ENCODE assay signal across 1 mouse cellular context in genomic region chr15:101983949-101984601, GRCm38 (mm10).
TF ChIP-seq lines count a peak whose summit lies in the region.

No protein-coding gene starts in this region.

TF ChIP-seq in MEL, 35 proteins besides CTCF, POLR2A, EP300 and RAD21 (continued from another document):
- TF ChIP-seq MYC (IDR thresholded peaks at IDR 0.05; ENCODE audit: low read depth, low read length) (peak; percentile 100), KAT2A (conservative IDR thresholded peaks at IDR 0.05; ENCODE audit: low read depth, low read length) (peak; percentile 44; the same call in 1 of the 2 replicates), ZKSCAN1 (IDR thresholded peaks at IDR 0.05; ENCODE audit: low read depth, low read length) (no peak), MAX (IDR thresholded peaks at IDR 0.05; ENCODE audit: low read length) (peak; percentile 99), POLR2AphosphoS5 (IDR thresholded peaks at IDR 0.05; ENCODE audit: borderline replicate concordance, low read depth, low read length) (no peak), USF1 (IDR thresholded peaks at IDR 0.05; ENCODE audit: low read depth, low read length) (peak; percentile 83), MXI1 (IDR thresholded peaks at IDR 0.05; ENCODE audit: low read depth, low read length) (peak; percentile 99), TCF12 (IDR thresholded peaks at IDR 0.05; ENCODE audit: low read depth, low read length) (peak; percentile 50), SIN3A (IDR thresholded peaks at IDR 0.05; ENCODE audit: low read length) (peak; percentile 98), JUND (IDR thresholded peaks at IDR 0.05; ENCODE audit: low read depth, low read length) (peak; percentile 71; the same call in 1 of the 2 replicates), NRF1 (IDR thresholded peaks at IDR 0.05; ENCODE audit: insufficient read depth, low read depth, low read length, poor library complexity, severe bottlenecking) (no peak), MAFK (IDR thresholded peaks at IDR 0.05; ENCODE audit: borderline replicate concordance, low read depth, low read length) (0 out of 2 replicates have a peak, but pooled peaks have one; percentile 42), GABPA (IDR thresholded peaks at IDR 0.05; ENCODE audit: low read depth, low read length) (peak; percentile 65; the same call in 1 of the 2 replicates), TAL1 (IDR thresholded peaks at IDR 0.05; ENCODE audit: low read length) (no peak), MYB (IDR thresholded peaks at IDR 0.05; ENCODE audit: low read depth, low read length) (peak; percentile 40; the same call in 1 of the 2 replicates), HCFC1 (IDR thresholded peaks at IDR 0.05; ENCODE audit: low read depth, low read length) (peak; percentile 75), USF2 (IDR thresholded peaks at IDR 0.05; ENCODE audit: borderline replicate concordance in 1 of 2, insufficient read depth in 1 of 2, low read depth in 1 of 2, low read length in 2 of 2) (no peak), CHD2 (IDR thresholded peaks at IDR 0.05; ENCODE audit: low read length) (no peak; the same call in 1 of the 2 replicates), ZMIZ1 (IDR thresholded peaks at IDR 0.05; ENCODE audit: low read depth, low read length) (peak; percentile 70), MEF2A (IDR thresholded peaks at IDR 0.05; ENCODE audit: extremely low read depth, insufficient replicate concordance, low read depth, low read length, poor library complexity, severe bottlenecking) (0 out of 2 replicates have a peak, but pooled peaks have one; percentile 44), ZC3H11A (IDR thresholded peaks at IDR 0.05; ENCODE audit: low read depth, low read length) (peak; percentile 81), RCOR1 (IDR thresholded peaks at IDR 0.05; ENCODE audit: low read depth, low read length) (peak; percentile 57; the same call in 1 of the 2 replicates)
